ENCODE assay signal across 33 mouse cellular contexts in genomic region chr11:91593088-91593487, GRCm38 (mm10). TPM values are rescaled to one million over a fixed set of nuclear protein-coding genes. Genes with fewer than 3 reads are reported as not detected.
A peak's percentile ranks its signal among the peaks of the same experiment; 100 is the strongest.
DNase-seq lines count a peak whose midpoint lies in the region; ATAC-seq lines count a peak whose summit lies in the region.
"Had no signal": no experiment of that assay in that cellular context is flagged by ENCODE, and none has a peak within 500 bp of the region (broad histone marks: within the 10 kb centered on the region; RNA-seq: fewer than 3 reads in every experiment).

No protein-coding gene starts in this region.

- DNase-seq in layer of hippocampus, adult 9-11 months: peak; percentile 5
- DNase-seq in layer of hippocampus, postnatal 36 days: no peak
- peak; percentile 6 for DNase-seq in right cerebral cortex, adult 18-20 months
- no peak for DNase-seq in right cerebral cortex, postnatal 4 days
- DNase-seq in telencephalon, adult 2 months (ENCODE audit: low read depth, low spot score): peak; percentile 50
- no peak for DNase-seq in spleen, postnatal 4 days (ENCODE audit: low spot score in 2 of 2)
- DNase-seq: adrenal gland, adult 8-10 months; cerebellum, adult 8-10 months; gastrocnemius, postnatal 36 days; heart, adult 2 months; kidney, adult 8-10 months; kidney, postnatal 10 days; liver; thymus, adult 18-20 months; thymus, postnatal 36 days had no signal

- no peaks in the 10 kb centered on the region for H3K27me3 ChIP-seq in forebrain, embryonic 16.5 days (replicated peaks; ENCODE audit: control insufficient read depth, insufficient read depth, low read length)
- no peaks in the 10 kb centered on the region for H3K27me3 ChIP-seq in forebrain, embryonic 13.5 days
- H3K27me3 ChIP-seq: embryonic facial prominence, embryonic 15.5 days; heart, embryonic 13.5 days; hindbrain, embryonic 15.5 days; intestine, embryonic 15.5 days; liver, embryonic 15.5 days; Patski; stomach, embryonic 15.5 days had no signal

- no peak overlapping the region for H3K4me2 ChIP-seq in forebrain, embryonic 16.5 days (ENCODE audit: low read length)
- H3K4me2 ChIP-seq in forebrain, embryonic 13.5 days: no peak overlapping the region
- H3K4me2 ChIP-seq: embryonic facial prominence, embryonic 15.5 days; heart, embryonic 13.5 days; hindbrain, embryonic 15.5 days; intestine, embryonic 15.5 days; liver, embryonic 15.5 days; stomach, embryonic 15.5 days had no signal

- no peaks in the 10 kb centered on the region for H3K9me3 ChIP-seq in forebrain, embryonic 16.5 days (ENCODE audit: control insufficient read depth, low read length)
- H3K9me3 ChIP-seq in forebrain, embryonic 13.5 days (replicated peaks): no peaks in the 10 kb centered on the region
- H3K9me3 ChIP-seq: embryonic facial prominence, embryonic 15.5 days; heart, embryonic 13.5 days; hindbrain, embryonic 15.5 days; intestine, embryonic 15.5 days; limb, embryonic 10.5 days; liver, embryonic 15.5 days; stomach, embryonic 15.5 days had no signal

- no peaks in the 10 kb centered on the region; the same call in 1 of the 2 replicates for H3K4me1 ChIP-seq in forebrain, embryonic 16.5 days (replicated peaks; ENCODE audit: control insufficient read depth, insufficient read depth, low read length)
- H3K4me1 ChIP-seq in forebrain, embryonic 13.5 days: no peaks in the 10 kb centered on the region
- H3K4me1 ChIP-seq: embryonic facial prominence, embryonic 15.5 days; heart, embryonic 13.5 days; hindbrain, embryonic 15.5 days; intestine, embryonic 15.5 days; limb, embryonic 10.5 days; liver, embryonic 15.5 days; stomach, embryonic 15.5 days had no signal

- 43% methylated on average over 3 of the region's 3 CpGs for WGBS in forebrain, embryonic 16.5 days
- 77% methylated on average over 3 of the region's 3 CpGs for WGBS in forebrain, embryonic 13.5 days

- H3K9ac ChIP-seq in forebrain, embryonic 16.5 days (replicated peaks; ENCODE audit: low read depth, low read length): no peak overlapping the region
- no peak overlapping the region for H3K9ac ChIP-seq in forebrain, embryonic 13.5 days
- H3K9ac ChIP-seq: embryonic facial prominence, embryonic 15.5 days; heart, embryonic 13.5 days; hindbrain, embryonic 15.5 days; intestine, embryonic 15.5 days; liver, embryonic 15.5 days; stomach, embryonic 15.5 days had no signal

- no peak overlapping the region for H3K4me3 ChIP-seq in forebrain, embryonic 16.5 days (replicated peaks; ENCODE audit: low read length)
- no peak overlapping the region for H3K4me3 ChIP-seq in forebrain, embryonic 13.5 days
- H3K4me3 ChIP-seq: embryonic facial prominence, embryonic 15.5 days; heart, adult 2 months; heart, embryonic 13.5 days; hindbrain, embryonic 15.5 days; intestine, embryonic 15.5 days; limb, embryonic 10.5 days; liver, embryonic 15.5 days; stomach, embryonic 15.5 days had no signal

- 0 out of 2 replicates have a peak, but pooled peaks have one; percentile 28 for ATAC-seq in forebrain, embryonic 16.5 days
- ATAC-seq in forebrain, embryonic 13.5 days: no peak
- ATAC-seq: CD4-positive, CD25-positive, alpha-beta regulatory T cell, adult 4 months; intestine, embryonic 15.5 days; lung, postnatal 0 days; midbrain, embryonic 16.5 days; Patski had no signal

- H3K36me3 ChIP-seq in forebrain, embryonic 16.5 days (ENCODE audit: control insufficient read depth, insufficient read depth): no peaks in the 10 kb centered on the region
- H3K36me3 ChIP-seq in forebrain, embryonic 13.5 days (ENCODE audit: poor library complexity, severe bottlenecking): no peaks in the 10 kb centered on the region
- H3K36me3 ChIP-seq: embryonic facial prominence, embryonic 15.5 days; heart, embryonic 13.5 days; hindbrain, embryonic 15.5 days; intestine, embryonic 15.5 days; limb, embryonic 10.5 days; liver, embryonic 15.5 days; stomach, embryonic 15.5 days had no signal

- H3K27ac ChIP-seq in forebrain, embryonic 16.5 days (ENCODE audit: low read length): no peak overlapping the region
- H3K27ac ChIP-seq in forebrain, embryonic 13.5 days: no peak overlapping the region
- H3K27ac ChIP-seq: embryonic facial prominence, embryonic 15.5 days; heart, adult 2 months; heart, embryonic 13.5 days; hindbrain, embryonic 15.5 days; intestine, embryonic 15.5 days; limb, embryonic 10.5 days; liver, embryonic 15.5 days; macrophage; stomach, embryonic 15.5 days had no signal

RNA-seq across cellular contexts. Expression of gene Kif2b, which starts 15.7 kb away (rescaled TPM):
- not detected in 2 replicates for polyA plus RNA-seq in forebrain, embryonic 16.5 days (2015; fragmentation: Nextera tagmentation; extraction: Ambion mirVana)
- polyA plus RNA-seq in forebrain, embryonic 13.5 days (2015; fragmentation: Nextera tagmentation; extraction: Ambion mirVana): not detected in 2 replicates
- not detected for total RNA-seq in layer of hippocampus, postnatal 36 days (2021)
- total RNA-seq: adrenal gland, adult 8-10 months; common myeloid progenitor, adult 5-6 weeks; gastrocnemius, postnatal 36 days; heart, adult 2 months; heart, postnatal 25 days; layer of hippocampus, postnatal 14 days had no signal
- polyA plus RNA-seq: CD4-positive, CD25-positive, alpha-beta regulatory T cell, adult 4 months; embryonic facial prominence, embryonic 15.5 days; heart, embryonic 13.5 days; hindbrain, embryonic 15.5 days; intestine, embryonic 15.5 days; limb, embryonic 10.5 days; liver, embryonic 15.5 days; lung, postnatal 0 days; macrophage; midbrain, embryonic 16.5 days; neural tube, embryonic 14.5 days; Patski; stomach, embryonic 15.5 days had no signal

Comparison
In these comparisons a context has a peak if more than half of its experiments do, and no peak if none do; other contexts are left out.
1. DNase-seq: peak in layer of hippocampus, adult 9-11 months (single experiment), right cerebral cortex, adult 18-20 months (single experiment) and telencephalon, adult 2 months (single experiment); none in layer of hippocampus, postnatal 36 days (0 of 2), right cerebral cortex, postnatal 4 days (single experiment) and spleen, postnatal 4 days (0 of 2).